Mouse (Mus musculus): ENCODE data around the gene Bud31.

GRCm38 (mm10) chr5:145100960-145101359 is 39.2 kb upstream of the Bud31 start:
- TF ChIP-seq POLR2A (IDR thresholded peaks at IDR 0.05; ENCODE audit: low read depth, low read length) (no peak), CTCF (IDR thresholded peaks at IDR 0.05; ENCODE audit: borderline replicate concordance, insufficient read depth, low read length) (no peak)
